Mouse (Mus musculus): Measurements from ENCODE around the gene Dnajb4. TPM values are rescaled to one million over a fixed set of nuclear protein-coding genes. Genes with fewer than 3 reads are reported as not detected.
A peak's percentile ranks its signal among the peaks of the same experiment; 100 is the strongest.

Gene Dnajb4
- polyA plus RNA-seq, 1 experiment from 2014 or later: 40.0 TPM

DNA sequence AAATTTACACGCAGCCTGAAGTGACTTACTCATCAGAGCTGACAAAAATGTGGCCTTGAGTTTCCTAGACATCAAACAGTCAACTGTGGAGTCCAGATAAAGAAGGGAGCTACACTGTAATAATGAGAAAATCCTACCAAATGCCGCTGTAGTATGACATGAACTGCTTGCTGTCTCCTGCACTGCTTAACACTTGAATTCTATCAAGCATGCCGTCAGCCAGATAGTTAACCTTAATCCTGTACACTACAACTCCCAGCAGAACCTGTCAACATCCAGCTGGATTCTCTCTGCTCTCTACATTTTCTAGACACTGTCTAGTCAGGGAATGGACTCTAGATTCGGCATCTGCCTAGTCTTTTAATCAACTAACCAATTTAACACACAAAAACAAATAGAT is 20.8 kb downstream of the Dnajb4 start:
- Histone ChIP-seq H3K27ac (no peak overlapping the region), H3K4me1 (replicated peaks; ENCODE audit: control insufficient read depth, insufficient read depth, low read length) (peaks cover 22% of the 10 kb centered on the region), H3K27me3 (ENCODE audit: control insufficient read depth, insufficient read depth, low read length) (no peaks in the 10 kb centered on the region), H3K9me3 (ENCODE audit: control insufficient read depth, low read length) (no peaks in the 10 kb centered on the region), H3K36me3 (replicated peaks; ENCODE audit: control insufficient read depth, insufficient read depth) (peaks cover 20% of the 10 kb centered on the region), H3K4me2 (replicated peaks) (no peak overlapping the region), H3K9ac (no peak overlapping the region), H3K4me3 (replicated peaks; ENCODE audit: low read length) (no peak overlapping the region)
- DNase-seq (ENCODE audit: low spot score): no peak
- no peak for ATAC-seq (ENCODE audit: low FRiP score)
- WGBS: 72% methylated on average over 4 of the region's 4 CpGs

DNA sequence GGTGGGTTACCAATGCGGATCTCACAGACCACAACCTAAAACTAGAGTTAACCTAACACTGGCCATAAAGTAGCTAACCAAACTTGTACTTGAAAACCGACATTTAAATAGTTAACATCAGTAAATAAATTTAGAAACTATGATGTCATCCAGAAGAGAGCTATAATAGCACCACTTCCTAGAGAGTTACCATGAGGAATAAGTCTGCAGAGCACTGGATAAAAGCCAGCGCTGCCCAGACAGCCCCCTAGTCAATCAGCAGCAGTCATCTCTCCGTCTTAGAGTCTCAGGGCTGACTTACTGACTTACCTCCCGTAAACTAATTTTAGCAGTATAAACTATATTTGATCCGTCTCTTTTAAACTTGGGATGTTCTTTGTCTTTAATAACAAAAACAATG is 24.0 kb downstream of the Dnajb4 start:
- ATAC-seq (ENCODE audit: low FRiP score) (no peak), DNase-seq (ENCODE audit: low spot score) (no peak)
- Histone ChIP-seq H3K4me2 (replicated peaks) (no peak overlapping the region), H3K27me3 (ENCODE audit: control insufficient read depth, insufficient read depth, low read length) (no peaks in the 10 kb centered on the region), H3K4me3 (replicated peaks; ENCODE audit: low read length) (no peak overlapping the region), H3K27ac (no peak overlapping the region), H3K4me1 (replicated peaks; ENCODE audit: control insufficient read depth, insufficient read depth, low read length) (peaks cover 9% of the 10 kb centered on the region), H3K36me3 (replicated peaks; ENCODE audit: control insufficient read depth, insufficient read depth) (peaks cover 33% of the 10 kb centered on the region), H3K9ac (no peak overlapping the region), H3K9me3 (ENCODE audit: control insufficient read depth, low read length) (no peaks in the 10 kb centered on the region)
- 87% methylated on average over 6 of the region's 6 CpGs for WGBS

DNA sequence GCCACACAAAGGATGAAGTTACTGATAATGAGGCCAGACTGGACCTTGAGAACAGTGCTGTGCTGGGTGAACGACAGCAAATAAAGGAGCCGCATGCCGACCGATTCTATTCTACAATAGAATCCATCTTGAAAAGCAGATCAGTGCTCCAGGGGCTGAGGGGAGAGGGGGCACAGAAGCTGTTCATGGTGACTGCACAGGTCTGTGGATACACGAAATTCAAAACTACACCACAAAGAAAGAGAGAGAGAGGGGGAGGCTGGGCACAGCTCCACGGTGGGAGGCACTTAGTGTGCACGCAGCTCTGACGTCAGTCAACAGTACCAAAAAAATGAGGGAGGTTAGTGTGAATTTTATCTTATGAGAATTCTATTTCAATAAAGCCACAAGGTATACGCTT is 26.6 kb downstream of the Dnajb4 start:
- no peak for ATAC-seq (ENCODE audit: low FRiP score)
- no peak overlapping the region for H3K4me3 ChIP-seq (replicated peaks; ENCODE audit: low read length)
- H3K27me3 ChIP-seq (ENCODE audit: control insufficient read depth, insufficient read depth, low read length): no peaks in the 10 kb centered on the region
- H3K4me2 ChIP-seq (replicated peaks): no peak overlapping the region
- peaks cover 33% of the 10 kb centered on the region for H3K36me3 ChIP-seq (replicated peaks; ENCODE audit: control insufficient read depth, insufficient read depth)
- 54% methylated on average over 9 of the region's 9 CpGs for WGBS
- no peak for DNase-seq (ENCODE audit: low spot score)
- H3K9me3 ChIP-seq (ENCODE audit: control insufficient read depth, low read length): no peaks in the 10 kb centered on the region
- H3K27ac ChIP-seq: no peak overlapping the region
- no peaks in the 10 kb centered on the region for H3K4me1 ChIP-seq (replicated peaks; ENCODE audit: control insufficient read depth, insufficient read depth, low read length)
- H3K9ac ChIP-seq: no peak overlapping the region

DNA sequence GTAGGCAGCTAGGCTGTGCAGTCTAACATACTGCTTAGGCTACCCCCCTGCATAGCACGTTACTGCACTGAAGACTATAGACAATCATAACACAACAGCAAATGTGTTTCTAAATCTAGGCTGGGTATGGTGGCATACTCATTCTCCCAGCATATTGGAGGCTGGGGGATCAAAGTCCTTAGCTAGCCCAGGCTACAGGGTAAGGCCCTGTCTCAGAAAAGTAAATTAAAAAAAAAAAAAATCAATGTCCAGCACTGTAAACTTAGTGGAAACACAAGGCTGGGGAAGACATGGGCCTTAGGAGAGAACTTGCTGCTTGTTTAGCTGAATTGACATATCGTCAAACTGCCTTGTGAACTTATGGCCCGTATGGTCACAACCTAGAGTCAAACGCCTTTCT is 29.5 kb downstream of the Dnajb4 start:
- Histone ChIP-seq H3K4me3 (replicated peaks; ENCODE audit: low read length) (no peak overlapping the region), H3K9ac (no peak overlapping the region), H3K4me2 (replicated peaks) (no peak overlapping the region), H3K4me1 (replicated peaks; ENCODE audit: control insufficient read depth, insufficient read depth, low read length) (no peaks in the 10 kb centered on the region), H3K36me3 (replicated peaks; ENCODE audit: control insufficient read depth, insufficient read depth) (peaks cover 26% of the 10 kb centered on the region), H3K9me3 (ENCODE audit: control insufficient read depth, low read length) (no peaks in the 10 kb centered on the region), H3K27ac (no peak overlapping the region), H3K27me3 (ENCODE audit: control insufficient read depth, insufficient read depth, low read length) (no peaks in the 10 kb centered on the region)
- no peak for ATAC-seq (ENCODE audit: low FRiP score)
- 92% methylated on average over 4 of the region's 4 CpGs for WGBS
- DNase-seq (ENCODE audit: low spot score): no peak

DNA sequence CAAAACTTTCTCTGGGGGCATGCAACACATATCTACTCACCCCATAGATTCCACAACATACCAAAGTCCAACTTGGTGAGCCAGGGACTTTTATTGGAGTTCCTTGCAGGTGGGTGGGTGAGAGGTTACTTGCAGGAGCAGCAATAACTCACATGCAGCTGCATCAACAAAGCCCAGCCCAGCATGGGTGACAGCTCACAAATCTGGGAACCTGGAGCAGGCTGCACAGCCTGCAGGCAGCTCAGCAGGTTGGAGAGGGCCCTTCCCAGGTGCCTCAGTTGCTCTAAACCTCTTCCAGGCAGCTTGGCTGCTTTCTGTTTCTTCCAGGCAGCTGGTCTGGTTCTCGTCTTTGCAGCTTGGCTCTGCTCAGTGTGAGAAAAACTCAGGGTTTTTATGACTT is 30.8 kb downstream of the Dnajb4 start:
- no peak overlapping the region for H3K9ac ChIP-seq
- no peak overlapping the region for H3K27ac ChIP-seq
- ATAC-seq (ENCODE audit: low FRiP score) (no peak), DNase-seq (ENCODE audit: low spot score) (no peak)
- no peak overlapping the region for H3K4me2 ChIP-seq (replicated peaks)
- no peak overlapping the region for H3K4me3 ChIP-seq (replicated peaks; ENCODE audit: low read length)
- WGBS: 64% methylated on average over 1 of the region's 1 CpGs
- H3K9me3 ChIP-seq (ENCODE audit: control insufficient read depth, low read length): no peaks in the 10 kb centered on the region
- H3K36me3 ChIP-seq (replicated peaks; ENCODE audit: control insufficient read depth, insufficient read depth): peaks cover 13% of the 10 kb centered on the region; the same call in 1 of the 2 replicates
- no peaks in the 10 kb centered on the region for H3K27me3 ChIP-seq (ENCODE audit: control insufficient read depth, insufficient read depth, low read length)
- no peaks in the 10 kb centered on the region for H3K4me1 ChIP-seq (replicated peaks; ENCODE audit: control insufficient read depth, insufficient read depth, low read length)

DNA sequence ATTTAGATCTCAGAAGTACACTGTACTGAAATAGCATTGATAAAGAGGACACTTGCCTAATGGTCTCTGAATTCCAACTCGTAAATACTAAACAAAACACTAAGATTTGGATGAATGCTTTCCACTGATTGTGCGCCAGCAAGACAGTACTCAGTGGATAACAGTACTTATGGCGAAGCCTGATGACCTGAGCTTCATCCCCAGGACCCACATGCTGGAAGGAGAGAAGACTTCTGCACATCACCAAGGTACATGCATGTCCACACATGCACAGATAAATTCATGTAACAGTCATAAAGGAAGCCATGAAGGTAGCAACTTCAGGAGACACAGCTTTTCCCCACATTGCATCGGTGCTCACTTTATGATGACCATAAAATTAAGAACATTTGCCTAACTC is 31.3 kb downstream of the Dnajb4 start:
- Histone ChIP-seq H3K4me1 (replicated peaks; ENCODE audit: control insufficient read depth, insufficient read depth, low read length) (no peaks in the 10 kb centered on the region), H3K4me2 (replicated peaks) (no peak overlapping the region), H3K9ac (no peak overlapping the region), H3K9me3 (ENCODE audit: control insufficient read depth, low read length) (no peaks in the 10 kb centered on the region), H3K4me3 (replicated peaks; ENCODE audit: low read length) (no peak overlapping the region), H3K27ac (no peak overlapping the region), H3K27me3 (ENCODE audit: control insufficient read depth, insufficient read depth, low read length) (no peaks in the 10 kb centered on the region), H3K36me3 (replicated peaks; ENCODE audit: control insufficient read depth, insufficient read depth) (peaks cover 10% of the 10 kb centered on the region; the same call in 1 of the 2 replicates)
- ATAC-seq (ENCODE audit: low FRiP score) (no peak), DNase-seq (ENCODE audit: low spot score) (no peak)
- WGBS: 96% methylated on average over 4 of the region's 4 CpGs

DNA sequence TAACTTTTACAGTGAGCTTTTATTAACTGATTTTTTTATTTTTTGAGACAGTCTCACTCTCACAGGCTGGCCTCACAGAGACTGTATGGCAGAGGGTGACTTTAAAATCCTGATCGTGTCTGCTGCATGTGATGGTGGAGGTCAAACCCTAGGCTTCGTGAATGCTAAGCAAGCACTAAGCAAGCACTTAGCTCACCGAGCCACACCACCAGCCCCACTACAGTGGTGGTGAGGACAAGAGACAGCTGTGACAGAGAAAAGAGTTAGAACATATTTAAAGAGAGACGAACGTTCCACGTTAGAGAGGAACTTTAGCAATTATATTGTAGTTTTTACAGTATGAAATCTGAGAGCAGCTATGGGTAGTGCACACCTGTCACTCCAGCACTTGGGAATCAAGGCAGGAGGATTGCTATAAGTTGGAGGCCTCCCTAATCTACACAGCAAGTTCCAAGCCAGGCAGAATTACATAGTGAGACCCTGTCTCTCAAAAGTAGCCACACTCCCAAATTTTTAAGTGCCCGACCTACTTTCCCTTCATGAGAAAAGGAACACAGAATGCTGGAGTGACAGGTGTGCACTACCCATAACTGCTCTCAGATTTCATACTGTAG is 37.7 kb downstream of the Dnajb4 start:
- no peak overlapping the region for H3K4me2 ChIP-seq (replicated peaks)
- no peaks in the 10 kb centered on the region for H3K27me3 ChIP-seq (ENCODE audit: control insufficient read depth, insufficient read depth, low read length)
- 0 out of 2 replicates have a peak, but pooled peaks cover under 1% of the 10 kb centered on the region for H3K4me1 ChIP-seq (replicated peaks; ENCODE audit: control insufficient read depth, insufficient read depth, low read length)
- no peak overlapping the region for H3K9ac ChIP-seq
- ATAC-seq (ENCODE audit: low FRiP score): no peak
- H3K9me3 ChIP-seq (ENCODE audit: control insufficient read depth, low read length): no peaks in the 10 kb centered on the region
- no peak overlapping the region for H3K27ac ChIP-seq
- DNase-seq (ENCODE audit: low spot score): no peak
- H3K4me3 ChIP-seq (replicated peaks; ENCODE audit: low read length): no peak overlapping the region
- no peaks in the 10 kb centered on the region for H3K36me3 ChIP-seq (replicated peaks; ENCODE audit: control insufficient read depth, insufficient read depth)
- WGBS: 90% methylated on average over 7 of the region's 7 CpGs

DNA sequence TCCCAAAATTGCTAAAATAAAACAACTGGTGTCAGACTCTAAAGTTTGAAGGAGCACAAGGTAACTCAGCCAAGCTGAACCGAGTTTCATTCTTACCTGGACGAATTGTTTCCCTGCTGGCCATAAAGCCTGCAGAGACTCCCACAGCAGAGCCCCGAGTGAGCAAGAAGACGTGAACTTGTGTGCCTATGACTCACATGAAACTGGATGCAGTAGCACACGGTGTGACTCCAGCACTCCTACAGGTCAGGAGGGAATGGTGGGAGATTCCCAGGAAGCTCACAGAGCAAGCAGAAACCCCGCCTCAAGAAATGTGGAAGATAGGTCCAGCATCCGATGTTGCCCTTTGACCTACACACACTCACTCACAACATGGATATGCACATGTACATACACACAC is 38.2 kb downstream of the Dnajb4 start:
- H3K9ac ChIP-seq: no peak overlapping the region
- no peak overlapping the region for H3K4me2 ChIP-seq (replicated peaks)
- no peaks in the 10 kb centered on the region for H3K9me3 ChIP-seq (ENCODE audit: control insufficient read depth, low read length)
- 0 out of 2 replicates have a peak, but pooled peaks have one; percentile 7 for ATAC-seq (ENCODE audit: low FRiP score)
- 78% methylated on average over 7 of the region's 7 CpGs for WGBS
- H3K4me1 ChIP-seq (replicated peaks; ENCODE audit: control insufficient read depth, insufficient read depth, low read length): peaks cover 7% of the 10 kb centered on the region; the same call in 1 of the 2 replicates
- no peak overlapping the region for H3K4me3 ChIP-seq (replicated peaks; ENCODE audit: low read length)
- no peaks in the 10 kb centered on the region for H3K36me3 ChIP-seq (replicated peaks; ENCODE audit: control insufficient read depth, insufficient read depth)
- no peak for DNase-seq (ENCODE audit: low spot score)
- no peak overlapping the region for H3K27ac ChIP-seq
- H3K27me3 ChIP-seq (ENCODE audit: control insufficient read depth, insufficient read depth, low read length): no peaks in the 10 kb centered on the region

DNA sequence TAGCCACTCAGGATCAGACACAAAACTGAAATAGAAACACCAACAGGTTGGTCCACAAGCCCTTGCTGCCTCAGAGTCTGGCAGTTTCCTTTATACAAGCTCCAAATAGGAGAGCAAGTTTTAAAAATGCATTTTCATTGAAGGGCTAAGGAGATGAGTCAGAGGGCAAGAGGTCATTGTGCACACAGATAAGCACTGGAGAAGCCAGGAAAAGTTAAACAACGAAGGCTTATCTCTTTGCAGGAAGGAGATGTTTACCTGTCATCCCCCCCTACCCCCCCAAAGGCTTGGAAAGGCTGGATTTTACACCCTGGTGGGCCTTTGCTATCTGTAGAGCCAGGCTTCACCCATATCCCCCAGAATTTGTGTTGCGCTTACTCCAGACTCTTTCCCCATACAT is 38.9 kb downstream of the Dnajb4 start:
- Histone ChIP-seq H3K4me2 (replicated peaks) (no peak overlapping the region), H3K27me3 (ENCODE audit: control insufficient read depth, insufficient read depth, low read length) (no peaks in the 10 kb centered on the region), H3K4me1 (replicated peaks; ENCODE audit: control insufficient read depth, insufficient read depth, low read length) (peaks cover 12% of the 10 kb centered on the region; the same call in 1 of the 2 replicates), H3K36me3 (replicated peaks; ENCODE audit: control insufficient read depth, insufficient read depth) (no peaks in the 10 kb centered on the region), H3K4me3 (replicated peaks; ENCODE audit: low read length) (no peak overlapping the region), H3K27ac (no peak overlapping the region), H3K9me3 (ENCODE audit: control insufficient read depth, low read length) (no peaks in the 10 kb centered on the region), H3K9ac (no peak overlapping the region)
- DNase-seq (ENCODE audit: low spot score) (no peak), ATAC-seq (ENCODE audit: low FRiP score) (no peak)
- WGBS: 73% methylated on average over 2 of the region's 2 CpGs

DNA sequence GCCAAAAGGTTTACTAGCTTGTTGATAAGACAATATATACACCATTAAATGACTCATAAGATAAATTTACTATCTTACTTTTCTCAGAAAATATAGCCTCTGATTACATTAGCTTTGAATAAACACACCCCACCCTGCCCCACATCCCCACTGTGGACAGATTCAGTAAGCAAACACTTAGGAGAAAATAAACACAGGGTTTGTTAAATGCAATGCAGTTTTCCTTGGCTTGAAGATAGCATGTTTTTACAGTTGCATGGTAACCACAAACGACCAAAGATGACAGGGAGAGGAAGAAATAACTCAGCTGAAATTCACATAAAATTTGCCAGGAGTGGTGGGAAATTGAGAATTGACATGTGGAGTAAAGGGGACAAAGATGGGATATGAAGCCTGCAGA is 39.7 kb downstream of the Dnajb4 start:
- Histone ChIP-seq H3K4me1 (replicated peaks; ENCODE audit: control insufficient read depth, insufficient read depth, low read length) (peaks cover 18% of the 10 kb centered on the region; the same call in 1 of the 2 replicates), H3K27ac (no peak overlapping the region), H3K36me3 (replicated peaks; ENCODE audit: control insufficient read depth, insufficient read depth) (no peaks in the 10 kb centered on the region), H3K9ac (no peak overlapping the region), H3K4me3 (replicated peaks; ENCODE audit: low read length) (no peak overlapping the region), H3K9me3 (ENCODE audit: control insufficient read depth, low read length) (no peaks in the 10 kb centered on the region), H3K4me2 (replicated peaks) (no peak overlapping the region), H3K27me3 (ENCODE audit: control insufficient read depth, insufficient read depth, low read length) (no peaks in the 10 kb centered on the region)
- 42% methylated on average over 1 of the region's 1 CpGs for WGBS
- DNase-seq (ENCODE audit: low spot score) (no peak), ATAC-seq (ENCODE audit: low FRiP score) (no peak)
